Mouse (Mus musculus) cerebellum, adult 2 months (tissue): Measurements from ENCODE around the gene Kalrn. TPM values are rescaled to one million over a fixed set of nuclear protein-coding genes. Genes with fewer than 3 reads are reported as not detected.

ENCODE experiments used
- DNase-seq, 2 experiments: peaks; one replicate each; pipeline ENCODE4 v3.0.0; 2021
- H3K27ac ChIP-seq: fragments of 200-500 bp; 2 replicates; pipeline ENCODE4 v1.5.1; 2012; ENCODE audit warnings: low read length, control low read depth, inconsistent platforms; ENCODE audit not compliant: insufficient read depth
- H3K27me3 ChIP-seq: fragments of 200-500 bp; 2 replicates; pipeline ENCODE4 v1.6.1; 2012; ENCODE audit warnings: inconsistent platforms, mild to moderate bottlenecking, low read length, moderate library complexity; ENCODE audit not compliant: control insufficient read depth, insufficient read depth
- H3K4me1 ChIP-seq: fragments of 200-500 bp; 2 replicates; pipeline ENCODE4 v1.6.1; 2011; ENCODE audit warnings: low read length; ENCODE audit not compliant: control insufficient read depth, insufficient read depth
- H3K4me3 ChIP-seq: fragments of 200-500 bp; replicated peaks from 2 replicates; pipeline ENCODE3; 2011; ENCODE audit warnings: mild to moderate bottlenecking, low read depth, low read length, control low read depth; ENCODE audit not compliant: insufficient read depth
- CTCF ChIP-seq: fragments of 200-500 bp; IDR thresholded peaks from 2 replicates; pipeline ENCODE4 v1.5.1; 2011; ENCODE audit warnings: low read depth, mild to moderate bottlenecking, control low read depth, low read length, moderate library complexity, borderline replicate concordance; ENCODE audit not compliant: insufficient read depth
- POLR2A ChIP-seq: fragments of 200-500 bp; IDR thresholded peaks from 2 replicates; pipeline ENCODE4 v1.6.1; 2011; ENCODE audit warnings: low read length, control low read depth, borderline replicate concordance; ENCODE audit not compliant: insufficient read depth
- WGBS: fragments of 180-500 bp; shearing (Covaris S2); methylation state at CpG from one replicate; pipeline ENCODE4 v1.1.7; 2018; 5-methylcytosine and 5-hydroxymethylcytosine counted together
- polyA plus RNA-seq: library from polyadenylated mRNA; depleted of rRNA; stranded (reverse); fragments of >200 nt; gene quantifications from 2 replicates; pipeline ENCODE4 v1.2.3, GENCODE M21; 2012

The Kalrn gene
- polyA plus RNA-seq, 1 experiment, result 17.9 TPM

DNA sequence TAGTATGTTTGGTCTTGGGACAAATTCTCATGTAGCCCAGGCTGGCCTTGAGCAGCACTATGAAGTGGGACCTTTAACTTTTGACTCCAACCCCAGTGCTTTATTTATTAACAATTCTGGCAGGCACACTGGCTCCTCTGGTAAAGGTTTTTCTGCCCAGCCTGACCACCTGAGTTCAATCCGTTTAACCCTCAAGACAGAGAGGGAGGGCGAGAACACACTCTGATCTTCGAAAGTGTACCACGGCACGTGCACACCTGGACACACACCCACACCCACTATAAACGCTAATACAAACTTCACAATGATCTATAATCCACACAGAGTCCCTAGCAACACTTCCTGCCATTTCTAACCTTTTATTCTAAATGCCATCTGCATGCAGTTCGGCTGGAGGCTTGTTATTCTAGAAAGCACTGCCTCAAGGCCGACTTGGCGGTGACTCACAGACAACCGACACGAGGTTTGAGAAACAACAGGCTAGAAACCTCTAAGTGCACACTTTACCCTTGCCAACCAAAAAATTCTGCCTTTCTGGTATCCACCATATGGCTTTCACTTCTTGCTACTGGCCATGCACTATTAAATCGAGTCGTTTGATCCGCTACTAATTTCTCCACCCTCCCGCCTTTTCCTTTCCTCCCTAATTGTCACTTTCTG, 607.3 kb downstream of the Kalrn start:
- no peak for TF ChIP-seq CTCF
- no peak for TF ChIP-seq POLR2A
- Histone ChIP-seq H3K4me1 (0 out of 2 replicates have a peak, but pooled peaks cover 3% of the 10 kb centered on the region), H3K27me3 (no peaks in the 10 kb centered on the region), H3K27ac (no peak overlapping the region), H3K4me3 (peak overlapping the region; percentile 97)
- WGBS, result 13% methylated on average over 15 of the region's 15 CpGs
- peak in 1 of 2 experiments; percentile 30 for DNase-seq

DNA sequence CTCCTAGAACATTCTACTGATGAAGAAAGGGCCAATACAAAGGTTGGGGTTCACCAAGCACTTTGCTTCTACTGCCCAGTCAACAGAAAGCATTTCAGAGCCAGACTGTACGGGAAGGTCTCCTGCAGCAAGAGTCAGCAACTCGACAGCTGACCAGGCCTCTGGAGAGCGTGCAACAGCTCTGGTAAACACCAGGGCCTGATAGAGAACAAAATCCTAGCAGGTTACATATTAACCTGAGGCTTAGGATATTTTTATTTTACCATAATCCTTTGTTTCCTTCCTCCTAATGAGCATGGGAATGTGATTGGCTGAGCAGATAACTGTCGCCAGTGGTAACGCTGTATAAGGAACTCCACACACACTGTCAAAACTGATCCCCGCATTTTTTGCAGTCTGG, 609.8 kb downstream of the Kalrn start:
- WGBS, result 85% methylated on average over 6 of the region's 6 CpGs
- H3K4me1 ChIP-seq, result 0 out of 2 replicates have a peak, but pooled peaks cover 3% of the 10 kb centered on the region

DNA sequence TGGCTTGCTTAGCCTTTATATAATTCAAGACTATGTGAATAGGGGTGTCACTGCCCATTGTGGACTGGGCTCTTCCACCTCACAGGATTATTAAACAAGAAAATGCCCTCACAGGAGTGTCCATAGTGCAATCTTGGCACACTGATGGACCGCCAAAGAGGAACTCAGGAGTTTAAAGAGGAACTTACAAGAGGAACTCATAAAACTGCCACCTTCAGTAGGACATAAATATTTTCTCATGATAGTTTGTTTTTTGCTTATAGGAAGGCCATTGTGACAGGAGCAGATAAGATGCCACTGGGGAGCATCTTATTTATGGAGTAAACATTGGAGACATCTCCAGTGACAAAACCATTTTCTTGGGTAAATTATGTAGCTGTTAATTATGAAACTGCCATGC, 618.5 kb downstream of the Kalrn start:
- Histone ChIP-seq H3K27me3 (no peaks in the 10 kb centered on the region), H3K4me1 (no peaks in the 10 kb centered on the region), H3K27ac (no peak overlapping the region), H3K4me3 (no peak overlapping the region)
- DNase-seq, result no peak
- TF ChIP-seq POLR2A (no peak), CTCF (no peak)
- 93% methylated on average over 1 of the region's 1 CpGs for WGBS

More for the DNA sequence above, 609.8 kb downstream of the Kalrn start:
- Histone ChIP-seq H3K27me3 (no peaks in the 10 kb centered on the region), H3K27ac (no peak overlapping the region), H3K4me3 (no peak overlapping the region)
- TF ChIP-seq POLR2A (no peak), CTCF (no peak)
- DNase-seq, result no peak

DNA sequence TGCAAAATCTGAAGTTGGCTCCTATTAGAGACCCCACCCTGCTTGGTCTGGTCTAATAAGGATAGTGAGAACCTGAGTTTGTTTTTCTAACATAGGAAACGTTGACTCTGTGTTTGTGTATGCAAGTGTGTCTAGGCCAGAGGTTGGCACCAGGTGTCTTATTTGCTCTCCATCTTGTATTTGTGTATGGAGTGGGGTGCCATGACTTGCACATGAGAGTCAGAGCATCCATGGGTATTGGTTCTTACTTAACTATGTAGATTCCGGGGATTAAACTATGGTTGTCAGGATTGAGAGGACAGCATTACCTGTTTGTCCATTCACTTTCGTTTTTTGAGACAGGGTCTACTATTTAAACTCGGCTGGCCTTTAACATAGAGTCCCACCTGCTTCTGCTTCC, 620.3 kb downstream of the Kalrn start:
- TF ChIP-seq CTCF (no peak), POLR2A (no peak)
- DNase-seq, result no peak
- H3K27ac ChIP-seq, result no peak overlapping the region
- WGBS, result 88% methylated on average over 4 of the region's 4 CpGs
- H3K27me3 ChIP-seq, result no peaks in the 10 kb centered on the region
- H3K4me1 ChIP-seq, result peaks cover 3% of the 10 kb centered on the region; the same call in 1 of the 2 replicates
- no peak overlapping the region for H3K4me3 ChIP-seq

DNA sequence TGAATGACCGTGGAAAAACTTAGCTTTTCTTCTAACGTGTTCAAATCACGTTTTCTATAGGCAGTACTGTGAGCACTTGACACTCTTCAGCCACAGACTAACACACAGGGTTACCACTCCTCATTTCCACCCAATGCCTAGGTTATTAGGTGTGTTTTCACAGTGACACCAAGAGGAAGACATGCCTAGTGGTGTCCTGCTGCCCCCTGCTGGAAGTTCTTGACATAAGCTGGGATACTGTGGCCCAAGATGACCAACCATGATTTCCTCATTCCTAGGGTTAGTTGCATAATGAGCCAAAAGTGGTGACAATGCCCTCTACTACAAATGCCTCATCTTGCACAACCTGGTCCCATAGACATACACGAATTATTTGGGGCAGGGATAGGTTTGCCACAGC, 622.5 kb downstream of the Kalrn start:
- 33% methylated on average over 4 of the region's 4 CpGs for WGBS
- peak; percentile 82 to 87 for DNase-seq
- TF ChIP-seq POLR2A (no peak), CTCF (peak; percentile 98)

DNA sequence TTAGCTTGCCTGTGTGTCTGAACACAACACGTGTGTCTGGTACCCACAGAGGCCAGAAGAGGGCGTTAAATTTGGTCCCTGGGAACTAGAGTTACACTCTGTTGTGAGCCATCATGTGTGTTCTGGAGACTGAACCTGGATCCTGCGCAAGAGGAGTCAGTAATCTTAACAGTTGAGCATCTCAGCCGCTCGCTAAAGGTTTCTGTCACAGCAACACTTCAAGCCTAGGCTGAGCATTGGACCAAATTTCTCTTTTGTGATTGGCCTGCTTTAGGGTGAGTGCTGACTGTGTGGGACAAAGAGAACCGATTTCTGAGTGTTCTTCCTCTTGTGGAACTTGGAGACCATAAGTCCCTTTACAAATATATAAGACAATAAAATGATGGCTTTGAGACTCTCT, 622.9 kb downstream of the Kalrn start:
- TF ChIP-seq CTCF, result no peak
- no peak for TF ChIP-seq POLR2A
- Histone ChIP-seq H3K4me1 (peaks cover 18% of the 10 kb centered on the region), H3K4me3 (no peak overlapping the region), H3K27me3 (no peaks in the 10 kb centered on the region), H3K27ac (no peak overlapping the region)
- DNase-seq, result no peak
- WGBS, result 88% methylated on average over 6 of the region's 6 CpGs

More for the DNA sequence above, 622.5 kb downstream of the Kalrn start:
- Histone ChIP-seq H3K27ac (no peak overlapping the region), H3K4me3 (no peak overlapping the region), H3K4me1 (peaks cover 16% of the 10 kb centered on the region), H3K27me3 (no peaks in the 10 kb centered on the region)

DNA sequence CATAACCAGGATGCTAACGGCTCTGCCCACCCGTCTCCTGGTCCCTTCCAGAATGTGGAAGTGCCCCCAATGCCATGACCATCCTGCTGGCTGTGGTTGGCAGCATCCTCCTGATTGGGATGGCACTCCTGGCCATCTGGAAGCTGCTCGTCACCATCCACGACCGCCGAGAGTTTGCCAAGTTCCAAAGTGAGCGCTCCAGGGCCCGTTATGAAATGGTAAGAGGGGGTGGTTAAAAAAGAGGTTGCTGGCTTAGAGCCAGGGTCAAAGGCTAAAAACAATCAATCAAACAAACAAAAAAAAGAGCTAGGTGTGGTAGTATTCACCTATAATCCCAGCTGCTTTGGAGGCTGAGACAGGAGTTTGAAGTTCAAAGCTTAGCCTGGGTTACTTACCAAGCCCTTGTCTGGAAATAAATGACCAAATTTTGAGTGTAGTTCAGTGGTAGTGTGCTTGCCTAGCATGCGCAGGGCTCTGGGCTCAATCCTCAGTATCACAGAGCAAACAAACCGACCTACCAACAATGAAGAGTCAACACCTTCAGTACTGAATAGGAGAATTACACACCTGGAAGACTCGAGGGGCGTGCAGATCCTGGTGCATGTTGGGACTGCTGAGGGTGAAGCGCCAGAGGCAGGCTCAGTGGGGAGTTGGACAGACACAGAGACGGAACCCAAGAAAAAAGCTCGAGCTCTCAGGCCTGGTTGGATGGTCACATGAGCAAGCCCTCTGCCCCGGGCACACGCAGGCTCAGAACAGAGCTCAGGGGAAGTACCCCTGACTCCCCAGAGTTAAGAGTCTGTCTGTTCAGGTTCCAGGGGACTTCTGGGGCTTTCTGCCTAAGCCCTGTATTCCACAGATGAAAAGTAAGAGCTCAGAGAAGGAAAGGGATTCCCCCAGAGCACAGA, 625.4 kb downstream of the Kalrn start:
- Histone ChIP-seq H3K4me1 (peaks cover 33% of the 10 kb centered on the region), H3K4me3 (no peak overlapping the region), H3K27ac (no peak overlapping the region), H3K27me3 (no peaks in the 10 kb centered on the region)
- DNase-seq, result peak in 1 of 2 experiments; percentile 35
- 54% methylated on average over 17 of the region's 17 CpGs for WGBS
- no peak for TF ChIP-seq CTCF
- no peak for TF ChIP-seq POLR2A

DNA sequence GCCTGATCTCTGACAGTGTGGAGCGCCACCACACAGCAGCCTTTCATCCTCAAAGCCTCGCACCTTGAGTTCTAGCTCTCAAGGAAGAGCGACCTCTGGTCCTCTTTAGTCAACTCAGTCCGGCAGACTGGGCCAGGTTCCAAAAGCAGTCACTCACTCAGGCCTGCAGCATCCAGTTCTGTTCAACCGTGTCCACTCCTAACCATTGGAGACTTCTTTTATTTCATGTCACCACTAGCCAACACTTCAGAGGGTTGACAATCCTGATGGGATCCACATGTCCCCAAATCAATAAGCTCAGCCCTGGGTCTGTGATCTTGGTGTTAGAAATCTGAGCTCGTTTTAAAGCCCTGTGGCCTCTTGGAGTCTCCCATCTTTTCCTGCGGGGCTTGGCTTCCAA, 627.3 kb downstream of the Kalrn start:
- no peak for DNase-seq
- TF ChIP-seq CTCF (no peak), POLR2A (no peak)
- H3K4me3 ChIP-seq, result no peak overlapping the region
- H3K4me1 ChIP-seq, result peaks cover 42% of the 10 kb centered on the region
- WGBS, result 79% methylated on average over 7 of the region's 7 CpGs
- H3K27ac ChIP-seq, result no peak overlapping the region
- H3K27me3 ChIP-seq, result no peaks in the 10 kb centered on the region
